Mouse (Mus musculus) forebrain, postnatal 0 days (tissue): ENCODE data around the gene Crtac1. TPM values are rescaled to one million over a fixed set of nuclear protein-coding genes. Genes with fewer than 3 reads are reported as not detected.

Experiments used
- ATAC-seq: fragments of 200-750 bp; cut with Nextera tagmentation; 2 replicates; pipeline ENCODE4 v1.8.0; 2017; ENCODE audit warnings: mild to moderate bottlenecking, moderate library complexity
- DNase-seq: peaks from one replicate; pipeline ENCODE4 v3.0.0-alpha.2; 2015
- H3K27ac ChIP-seq: fragments of 300-500 bp; sonication (generic); 2 replicates; pipeline ENCODE4 v1.5.1; 2014; ENCODE audit warnings: low read depth, mild to moderate bottlenecking, antibody characterized with exemption, low read length, moderate library complexity, mixed read lengths
- H3K27me3 ChIP-seq: fragments of 300-500 bp; sonication (generic); 2 replicates; pipeline ENCODE4 v1.6.1; 2014; ENCODE audit warnings: mild to moderate bottlenecking, low read length, mixed read lengths; ENCODE audit not compliant: insufficient read depth
- H3K36me3 ChIP-seq: fragments of 300-500 bp; sonication (generic); 2 replicates; pipeline ENCODE4 v1.6.1; 2014; ENCODE audit warnings: mild to moderate bottlenecking, moderate library complexity; ENCODE audit not compliant: insufficient read depth
- H3K4me1 ChIP-seq: fragments of 300-500 bp; sonication (generic); 2 replicates; pipeline ENCODE4 v1.6.1; 2014; ENCODE audit warnings: antibody characterized with exemption; ENCODE audit not compliant: insufficient read depth
- H3K4me2 ChIP-seq: fragments of 300-500 bp; sonication (generic); 2 replicates; pipeline ENCODE4 v1.6.1; 2014; ENCODE audit warnings: low read depth, mild to moderate bottlenecking, moderate library complexity
- H3K4me3 ChIP-seq: fragments of 300-500 bp; sonication (generic); 2 replicates; pipeline ENCODE4 v1.5.1; 2014; ENCODE audit warnings: low read depth, low read length, mixed read lengths
- H3K9ac ChIP-seq: fragments of 300-500 bp; sonication (generic); 2 replicates; pipeline ENCODE4 v1.6.1; 2014; ENCODE audit warnings: mild to moderate bottlenecking
- H3K9me3 ChIP-seq: fragments of 300-500 bp; sonication (generic); 2 replicates; pipeline ENCODE4 v1.6.1; 2016; ENCODE audit warnings: low read length
- CTCF ChIP-seq: sonication (generic); IDR thresholded peaks from 2 replicates; pipeline ENCODE4 v1.5.1; 2016; ENCODE audit warnings: antibody characterized with exemption, control low read depth, low read depth
- WGBS: fragments of 180-500 bp; shearing (Covaris S2); extraction: QIAGEN DNeasy Blood & Tissue Kit; methylation state at CpG from one replicate; pipeline ENCODE4 v1.1.7; 2014; 5-methylcytosine and 5-hydroxymethylcytosine counted together
- polyA plus RNA-seq: library from polyadenylated mRNA; unstranded; fragments of >200 nt; fragmentation: Nextera tagmentation; extraction: Ambion mirVana; gene quantifications from 2 replicates; pipeline ENCODE4 v1.2.1, GENCODE M21; 2015
- total RNA-seq: library from RNA; depleted of rRNA; stranded (reverse); fragments of >200 nt; gene quantifications from 2 replicates; pipeline ENCODE4 v1.2.3, GENCODE M21; 2014

Crtac1 gene
- total and polyA plus RNA-seq, 2 experiments from 2014 or later: 16.6 to 49.9 TPM

- Histone ChIP-seq H3K4me3 (no peak overlapping the region), H3K4me1 (peaks cover 32% of the 10 kb centered on the region), H3K4me2 (peak overlapping the region; percentile 23), H3K27me3 (no peaks in the 10 kb centered on the region), H3K9ac (no peak overlapping the region; the same call in 1 of the 2 replicates), H3K27ac (peak overlapping the region; percentile 76), H3K36me3 (no peaks in the 10 kb centered on the region), H3K9me3 (no peaks in the 10 kb centered on the region)
- no peak for TF ChIP-seq CTCF
- peak; percentile 52 for ATAC-seq
- peak; percentile 79 for DNase-seq
- WGBS: 29% methylated on average over 18 of the region's 18 CpGs
Measured at GRCm38 (mm10) chr19:42317648-42318425, 113.7 kb downstream of the Crtac1 start.

GRCm38 (mm10) chr19:42316998-42317397 is 114.6 kb downstream of the Crtac1 start:
- Histone ChIP-seq H3K4me2 (no peak overlapping the region), H3K36me3 (no peaks in the 10 kb centered on the region), H3K9ac (no peak overlapping the region), H3K27ac (peak overlapping the region; percentile 76), H3K27me3 (no peaks in the 10 kb centered on the region), H3K4me3 (no peak overlapping the region), H3K4me1 (peaks cover 34% of the 10 kb centered on the region), H3K9me3 (no peaks in the 10 kb centered on the region)
- WGBS: 26% methylated on average over 8 of the region's 8 CpGs
- TF ChIP-seq CTCF: no peak
- DNase-seq (peak; percentile 67), ATAC-seq (peak; percentile 54)

GRCm38 (mm10) chr19:42316525-42316924 is 115.1 kb downstream of the Crtac1 start:
- H3K4me1 ChIP-seq: peaks cover 39% of the 10 kb centered on the region
- DNase-seq: peak; percentile 54
- no peak overlapping the region for H3K4me2 ChIP-seq
- no peaks in the 10 kb centered on the region for H3K36me3 ChIP-seq
- WGBS: 63% methylated on average over 2 of the region's 2 CpGs
- TF ChIP-seq CTCF: no peak
- H3K9ac ChIP-seq: no peak overlapping the region
- no peaks in the 10 kb centered on the region for H3K9me3 ChIP-seq
- 0 out of 2 replicates have a peak, but pooled peaks have one; percentile 10 for ATAC-seq
- H3K4me3 ChIP-seq: no peak overlapping the region
- peak overlapping the region; percentile 76 for H3K27ac ChIP-seq
- H3K27me3 ChIP-seq: no peaks in the 10 kb centered on the region

- WGBS: 0% methylated on average over 1 of the region's 1 CpGs
- TF ChIP-seq CTCF: peak; percentile 99
- Histone ChIP-seq H3K4me3 (no peak overlapping the region), H3K4me1 (peaks cover 40% of the 10 kb centered on the region), H3K9ac (no peak overlapping the region), H3K9me3 (no peaks in the 10 kb centered on the region), H3K4me2 (no peak overlapping the region), H3K27ac (no peak overlapping the region), H3K27me3 (no peaks in the 10 kb centered on the region), H3K36me3 (no peaks in the 10 kb centered on the region)
- DNase-seq (peak; percentile 96), ATAC-seq (peak; percentile 87)
Measured at GRCm38 (mm10) chr19:42315914-42316313, 115.7 kb downstream of the Crtac1 start.

GRCm38 (mm10) chr19:42315070-42315679 is 116.4 kb downstream of the Crtac1 start:
- no peak overlapping the region for H3K9ac ChIP-seq
- no peak for TF ChIP-seq CTCF

GRCm38 (mm10) chr19:42312191-42312590 is 119.4 kb downstream of the Crtac1 start:
- Histone ChIP-seq H3K27me3 (no peaks in the 10 kb centered on the region), H3K4me1 (peaks cover 18% of the 10 kb centered on the region), H3K36me3 (no peaks in the 10 kb centered on the region), H3K4me2 (no peak overlapping the region; the same call in 1 of the 2 replicates), H3K27ac (peak overlapping the region; percentile 67; the same call in 1 of the 2 replicates), H3K9me3 (no peaks in the 10 kb centered on the region), H3K4me3 (no peak overlapping the region), H3K9ac (no peak overlapping the region)
- ATAC-seq (peak; percentile 23; the same call in 1 of the 2 replicates), DNase-seq (peak; percentile 76)
- no peak for TF ChIP-seq CTCF
- WGBS: 34% methylated on average over 3 of the region's 3 CpGs

More at GRCm38 (mm10) chr19:42315070-42315679, 116.4 kb downstream of the Crtac1 start:
- H3K36me3 ChIP-seq: no peaks in the 10 kb centered on the region
- no peaks in the 10 kb centered on the region for H3K9me3 ChIP-seq
- 69% methylated on average over 6 of the region's 6 CpGs for WGBS
- H3K4me2 ChIP-seq: no peak overlapping the region
- no peak for DNase-seq
- H3K4me3 ChIP-seq: no peak overlapping the region
- H3K4me1 ChIP-seq: peaks cover 40% of the 10 kb centered on the region
- no peak overlapping the region for H3K27ac ChIP-seq
- no peak for ATAC-seq
- no peaks in the 10 kb centered on the region for H3K27me3 ChIP-seq

- ATAC-seq (no peak), DNase-seq (no peak)
- no peak overlapping the region for H3K4me2 ChIP-seq
- H3K4me1 ChIP-seq: peaks cover 11% of the 10 kb centered on the region
- 0 out of 2 replicates have a peak overlapping the region, but pooled peaks have one; percentile 67 for H3K27ac ChIP-seq
- H3K9ac ChIP-seq: no peak overlapping the region
- H3K4me3 ChIP-seq: no peak overlapping the region
- 33% methylated on average over 2 of the region's 2 CpGs for WGBS
- no peaks in the 10 kb centered on the region for H3K27me3 ChIP-seq
- no peaks in the 10 kb centered on the region for H3K36me3 ChIP-seq
- TF ChIP-seq CTCF: no peak
- H3K9me3 ChIP-seq: no peaks in the 10 kb centered on the region
Measured at GRCm38 (mm10) chr19:42311332-42311731, 120.3 kb downstream of the Crtac1 start.
